In genomic region chr9:58314682-58315360, GRCm38 (mm10) we compare ENCODE assay signal across 9 mouse cellular contexts. TPM values are rescaled to one million over a fixed set of nuclear protein-coding genes. Genes with fewer than 3 reads are reported as not detected.
DNase-seq lines count a peak whose midpoint lies in the region; ATAC-seq and TF ChIP-seq lines count a peak whose summit lies in the region.
"Had no signal": no experiment of that assay in that cellular context is flagged by ENCODE, and none has a peak within 500 bp of the region (broad histone marks: within the 10 kb centered on the region; RNA-seq: fewer than 3 reads in every experiment).

No protein-coding gene starts in this region.

- TF ChIP-seq CTCF in midbrain, postnatal 0 days (IDR thresholded peaks at IDR 0.05): no peak

- no peak overlapping the region for H3K4me2 ChIP-seq in lung, embryonic 16.5 days (ENCODE audit: low read depth, low read length)
- no peak overlapping the region for H3K4me2 ChIP-seq in forebrain, embryonic 12.5 days
- H3K4me2 ChIP-seq in hindbrain, embryonic 12.5 days (replicated peaks): no peak overlapping the region
- no peak overlapping the region for H3K4me2 ChIP-seq in midbrain, postnatal 0 days (ENCODE audit: low read depth, low read length, poor library complexity, severe bottlenecking)

- WGBS in lung, embryonic 16.5 days: 40% methylated on average over 5 of the region's 5 CpGs
- WGBS in forebrain, embryonic 12.5 days: 40% methylated on average over 5 of the region's 5 CpGs
- WGBS in hindbrain, embryonic 12.5 days: 35% methylated on average over 5 of the region's 5 CpGs
- WGBS in midbrain, postnatal 0 days: 38% methylated on average over 5 of the region's 5 CpGs

- peak overlapping the region; percentile 85 for H3K27ac ChIP-seq in lung, embryonic 16.5 days (ENCODE audit: low read length)
- H3K27ac ChIP-seq in forebrain, embryonic 12.5 days: peak overlapping the region; percentile 71
- peak overlapping the region; percentile 72 for H3K27ac ChIP-seq in hindbrain, embryonic 12.5 days
- no peak overlapping the region; the same call in 1 of the 2 replicates for H3K27ac ChIP-seq in midbrain, postnatal 0 days (ENCODE audit: low read depth, low read length)

- H3K9me3 ChIP-seq in lung, embryonic 16.5 days (ENCODE audit: control insufficient read depth, low read length): no peaks in the 10 kb centered on the region
- no peaks in the 10 kb centered on the region for H3K9me3 ChIP-seq in forebrain, embryonic 12.5 days
- no peaks in the 10 kb centered on the region; the same call in 1 of the 2 replicates for H3K9me3 ChIP-seq in hindbrain, embryonic 12.5 days (replicated peaks)
- H3K9me3 ChIP-seq in midbrain, postnatal 0 days (ENCODE audit: low read length): no peaks in the 10 kb centered on the region

- no peaks in the 10 kb centered on the region; the same call in none of the 2 replicates for H3K27me3 ChIP-seq in lung, embryonic 16.5 days (ENCODE audit: control insufficient read depth, insufficient read depth, low read depth, low read length)
- H3K27me3 ChIP-seq in forebrain, embryonic 12.5 days: peaks cover 38% of the 10 kb centered on the region
- H3K27me3 ChIP-seq in hindbrain, embryonic 12.5 days: peaks cover 32% of the 10 kb centered on the region
- peaks cover 23% of the 10 kb centered on the region for H3K27me3 ChIP-seq in midbrain, postnatal 0 days (ENCODE audit: insufficient read depth, low read length)

- DNase-seq in lung, postnatal 14 days: no peak
- DNase-seq in midbrain, postnatal 0 days (ENCODE audit: low spot score): peak; percentile 75
- no peak for DNase-seq in cerebellum, postnatal 25 days
- DNase-seq in urinary bladder, postnatal 25 days (ENCODE audit: low spot score): no peak
- no peak for DNase-seq in T-cell, adult 2 months (ENCODE audit: low spot score)

- H3K36me3 ChIP-seq in lung, embryonic 16.5 days (ENCODE audit: control insufficient read depth, insufficient read depth, low read length): no peaks in the 10 kb centered on the region
- H3K36me3 ChIP-seq in forebrain, embryonic 12.5 days (replicated peaks): no peaks in the 10 kb centered on the region
- H3K36me3 ChIP-seq in hindbrain, embryonic 12.5 days: no peaks in the 10 kb centered on the region
- no peaks in the 10 kb centered on the region for H3K36me3 ChIP-seq in midbrain, postnatal 0 days (ENCODE audit: insufficient read depth, low read length)

- ATAC-seq in lung, embryonic 16.5 days (ENCODE audit: low read depth): no peak
- ATAC-seq in forebrain, embryonic 12.5 days (ENCODE audit: low FRiP score): no peak
- 0 out of 2 replicates have a peak, but pooled peaks have one; percentile 23 for ATAC-seq in hindbrain, embryonic 12.5 days (ENCODE audit: low FRiP score)
- peak; percentile 12; the same call in 1 of the 2 replicates for ATAC-seq in midbrain, postnatal 0 days (ENCODE audit: low FRiP score)

- H3K9ac ChIP-seq in lung, embryonic 16.5 days (ENCODE audit: low read length): peak overlapping the region; percentile 37; the same call in 1 of the 2 replicates
- H3K9ac ChIP-seq in forebrain, embryonic 12.5 days: 0 out of 2 replicates have a peak overlapping the region, but pooled peaks have one; percentile 7
- H3K9ac ChIP-seq in hindbrain, embryonic 12.5 days: no peak overlapping the region
- H3K9ac ChIP-seq in midbrain, postnatal 0 days (replicated peaks; ENCODE audit: low read length, poor library complexity, severe bottlenecking): no peak overlapping the region

- peaks cover 47% of the 10 kb centered on the region for H3K4me1 ChIP-seq in lung, embryonic 16.5 days (replicated peaks; ENCODE audit: control insufficient read depth, insufficient read depth, low read length)
- peaks cover 42% of the 10 kb centered on the region for H3K4me1 ChIP-seq in forebrain, embryonic 12.5 days
- H3K4me1 ChIP-seq in hindbrain, embryonic 12.5 days: peaks cover 50% of the 10 kb centered on the region
- peaks cover 9% of the 10 kb centered on the region; the same call in 1 of the 2 replicates for H3K4me1 ChIP-seq in midbrain, postnatal 0 days (ENCODE audit: insufficient read depth, low read length)

- H3K4me3 ChIP-seq in lung, embryonic 16.5 days (ENCODE audit: low read length): no peak overlapping the region
- H3K4me3 ChIP-seq in forebrain, embryonic 12.5 days (replicated peaks): no peak overlapping the region
- no peak overlapping the region for H3K4me3 ChIP-seq in hindbrain, embryonic 12.5 days
- no peak overlapping the region for H3K4me3 ChIP-seq in midbrain, postnatal 0 days (ENCODE audit: low read depth, low read length)

RNA-seq across cellular contexts. Expression of gene Loxl1, which starts 1.8 kb away (rescaled TPM):
- polyA plus RNA-seq in lung, embryonic 16.5 days (2015; fragmentation: Nextera tagmentation; extraction: Ambion mirVana): 38.6 and 42.4 TPM in 2 replicates
- 9.1 and 10.9 TPM in 2 replicates for polyA plus RNA-seq in forebrain, embryonic 12.5 days (2016; fragmentation: Nextera tagmentation; extraction: Ambion mirVana)
- 19.2 and 23.8 TPM in 2 replicates for polyA plus RNA-seq in hindbrain, embryonic 12.5 days (2016; fragmentation: Nextera tagmentation; extraction: Ambion mirVana)
- 5.9 and 10.6 TPM in 2 replicates for total RNA-seq in midbrain, postnatal 0 days (2014; rRNA removed)
- polyA plus RNA-seq in midbrain, postnatal 0 days (2015; fragmentation: Nextera tagmentation; extraction: Ambion mirVana): 6.6 and 7.0 TPM in 2 replicates

RNA-seq across cellular contexts. Expression of gene Tbc1d21, which starts 55.4 kb away (rescaled TPM):
- not detected in 2 replicates for polyA plus RNA-seq in lung, embryonic 16.5 days (2015; fragmentation: Nextera tagmentation; extraction: Ambion mirVana)
- polyA plus RNA-seq in forebrain, embryonic 12.5 days (2016; fragmentation: Nextera tagmentation; extraction: Ambion mirVana): not detected in 2 replicates
- polyA plus RNA-seq in hindbrain, embryonic 12.5 days (2016; fragmentation: Nextera tagmentation; extraction: Ambion mirVana): not detected in 2 replicates
- not detected in 2 replicates for total RNA-seq in midbrain, postnatal 0 days (2014; rRNA removed)
- not detected in 2 replicates for polyA plus RNA-seq in midbrain, postnatal 0 days (2015; fragmentation: Nextera tagmentation; extraction: Ambion mirVana)
- total RNA-seq: layer of hippocampus, postnatal 36 days had no signal

Comparison
In these comparisons a context has a peak if more than half of its experiments do, and no peak if none do; other contexts are left out.
1. ATAC-seq: peak in hindbrain, embryonic 12.5 days (single experiment) and midbrain, postnatal 0 days (single experiment); none in lung, embryonic 16.5 days (single experiment) and forebrain, embryonic 12.5 days (single experiment).
2. H3K9ac ChIP-seq: peak in lung, embryonic 16.5 days (single experiment) and forebrain, embryonic 12.5 days (single experiment); none in hindbrain, embryonic 12.5 days (single experiment) and midbrain, postnatal 0 days (single experiment).